Mouse (Mus musculus) intestine, embryonic 15.5 days (tissue): ENCODE measurements around the gene Aanat. TPM values are rescaled to one million over a fixed set of nuclear protein-coding genes. Genes with fewer than 3 reads are reported as not detected.
A peak's percentile ranks its signal among the peaks of the same experiment; 100 is the strongest.

Source experiments
- ATAC-seq: fragments of 200-750 bp; cut with Nextera tagmentation; 2 replicates; pipeline ENCODE4 v1.8.0; 2017; ENCODE audit warnings: moderate TSS enrichment, moderate library complexity
- H3K27ac ChIP-seq: fragments of 300-500 bp; sonication (generic); 2 replicates; pipeline ENCODE4 v1.5.1; 2015; ENCODE audit warnings: mild to moderate bottlenecking, inconsistent platforms
- H3K27me3 ChIP-seq: fragments of 300-500 bp; sonication (generic); replicated peaks from 2 replicates; pipeline ENCODE4 v1.6.1; 2015; ENCODE audit warnings: inconsistent platforms
- H3K36me3 ChIP-seq: fragments of 300-500 bp; sonication (generic); 2 replicates; pipeline ENCODE4 v1.6.1; 2015; ENCODE audit warnings: inconsistent platforms
- H3K4me1 ChIP-seq: fragments of 300-500 bp; sonication (generic); replicated peaks from 2 replicates; pipeline ENCODE4 v1.6.1; 2015; ENCODE audit warnings: inconsistent platforms
- H3K4me2 ChIP-seq: fragments of 300-500 bp; sonication (generic); replicated peaks from 2 replicates; pipeline ENCODE4 v1.6.1; 2015; ENCODE audit warnings: mild to moderate bottlenecking, inconsistent platforms
- H3K4me3 ChIP-seq: fragments of 300-500 bp; sonication (generic); replicated peaks from 2 replicates; pipeline ENCODE4 v1.5.1; 2015; ENCODE audit warnings: inconsistent platforms
- H3K9ac ChIP-seq: fragments of 300-500 bp; sonication (generic); 2 replicates; pipeline ENCODE4 v1.6.1; 2015; ENCODE audit warnings: inconsistent platforms
- H3K9me3 ChIP-seq: fragments of 300-500 bp; sonication (generic); 2 replicates; pipeline ENCODE4 v1.6.1; 2016; ENCODE audit warnings: inconsistent platforms
- WGBS: fragments of 180-500 bp; shearing (Covaris S2); methylation state at CpG from one replicate; pipeline ENCODE4 v1.1.7; 2015; 5-methylcytosine and 5-hydroxymethylcytosine counted together
- polyA plus RNA-seq: library from polyadenylated mRNA; unstranded; fragments of >200 nt; fragmentation: Nextera tagmentation; extraction: Ambion mirVana; gene quantifications from 2 replicates; pipeline ENCODE4 v1.2.1, GENCODE M21; 2015

Gene Aanat
- not detected in 2 replicates for polyA plus RNA-seq

- Histone ChIP-seq H3K4me3 (no peak within 1 kb of the TSS), H3K4me1 (no peaks in the 10 kb centered on the region), H3K9ac (no peak within 1 kb of the TSS), H3K36me3 (no peaks in the 10 kb centered on the region), H3K9me3 (no peaks in the 10 kb centered on the region), H3K27ac (no peak within 1 kb of the TSS), H3K27me3 (no peaks in the 10 kb centered on the region), H3K4me2 (0 out of 2 replicates have a peak within 1 kb of the TSS, but pooled peaks have one; percentile 2)
- WGBS = 65% methylated on average over 5 of the region's 5 CpGs
- ATAC-seq = no peak
Observed at GRCm38 (mm10) chr11:116586310-116586709, at the start of gene Aanat. Gene Aanat (plus strand): TSS chr11:116586432.

- no peak for ATAC-seq
- H3K4me2 ChIP-seq = no peak overlapping the region
- no peak overlapping the region for H3K9ac ChIP-seq
- 88% methylated on average over 7 of the region's 7 CpGs for WGBS
- no peak overlapping the region for H3K27ac ChIP-seq
- peaks cover 24% of the 10 kb centered on the region for H3K4me1 ChIP-seq
- H3K27me3 ChIP-seq = peaks cover 21% of the 10 kb centered on the region
- peaks cover 19% of the 10 kb centered on the region for H3K36me3 ChIP-seq
- H3K9me3 ChIP-seq = no peaks in the 10 kb centered on the region
- no peak overlapping the region for H3K4me3 ChIP-seq
Observed at GRCm38 (mm10) chr11:116536685-116537084, 49.5 kb upstream of the Aanat start.

GRCm38 (mm10) chr11:116537388-116537787 is 48.8 kb upstream of the Aanat start:
- no peak for ATAC-seq
- 83% methylated on average over 5 of the region's 5 CpGs for WGBS

GRCm38 (mm10) chr11:116538142-116538735 is 48.0 kb upstream of the Aanat start:
- WGBS = 84% methylated on average over 12 of the region's 12 CpGs
- Histone ChIP-seq H3K4me3 (no peak overlapping the region), H3K27ac (no peak overlapping the region), H3K9ac (no peak overlapping the region), H3K4me1 (peaks cover 9% of the 10 kb centered on the region), H3K36me3 (peaks cover 33% of the 10 kb centered on the region), H3K27me3 (peaks cover 9% of the 10 kb centered on the region), H3K4me2 (no peak overlapping the region), H3K9me3 (no peaks in the 10 kb centered on the region)
- ATAC-seq = no peak

More at GRCm38 (mm10) chr11:116537388-116537787, 48.8 kb upstream of the Aanat start:
- Histone ChIP-seq H3K4me1 (peaks cover 17% of the 10 kb centered on the region), H3K9me3 (no peaks in the 10 kb centered on the region), H3K27ac (no peak overlapping the region), H3K4me2 (no peak overlapping the region), H3K36me3 (peaks cover 26% of the 10 kb centered on the region), H3K4me3 (no peak overlapping the region), H3K27me3 (peaks cover 18% of the 10 kb centered on the region), H3K9ac (no peak overlapping the region)

- no peaks in the 10 kb centered on the region for H3K9me3 ChIP-seq
- H3K27ac ChIP-seq = no peak overlapping the region
- H3K27me3 ChIP-seq = no peaks in the 10 kb centered on the region
- H3K4me1 ChIP-seq = no peaks in the 10 kb centered on the region
- peaks cover 51% of the 10 kb centered on the region for H3K36me3 ChIP-seq
- WGBS = 91% methylated on average over 11 of the region's 11 CpGs
- ATAC-seq = no peak
- no peak overlapping the region for H3K4me3 ChIP-seq
- no peak overlapping the region for H3K4me2 ChIP-seq
- H3K9ac ChIP-seq = no peak overlapping the region
Observed at GRCm38 (mm10) chr11:116541183-116541582, 45.0 kb upstream of the Aanat start.

- H3K36me3 ChIP-seq = peaks cover 53% of the 10 kb centered on the region
- H3K4me3 ChIP-seq = no peak overlapping the region
- no peaks in the 10 kb centered on the region for H3K4me1 ChIP-seq
- H3K9me3 ChIP-seq = no peaks in the 10 kb centered on the region
- ATAC-seq = no peak; the same call in 1 of the 2 replicates
- H3K27me3 ChIP-seq = no peaks in the 10 kb centered on the region
- H3K4me2 ChIP-seq = no peak overlapping the region
- H3K9ac ChIP-seq = no peak overlapping the region
- H3K27ac ChIP-seq = no peak overlapping the region
- 84% methylated on average over 4 of the region's 4 CpGs for WGBS
Observed at GRCm38 (mm10) chr11:116543110-116543509, 43.1 kb upstream of the Aanat start.

- no peak overlapping the region for H3K27ac ChIP-seq
- H3K9ac ChIP-seq = no peak overlapping the region
- peaks cover 27% of the 10 kb centered on the region for H3K36me3 ChIP-seq
- WGBS = 78% methylated on average over 17 of the region's 17 CpGs
- H3K9me3 ChIP-seq = no peaks in the 10 kb centered on the region
- no peak overlapping the region for H3K4me3 ChIP-seq
- no peak for ATAC-seq
- no peaks in the 10 kb centered on the region for H3K27me3 ChIP-seq
- no peak overlapping the region for H3K4me2 ChIP-seq
- H3K4me1 ChIP-seq = peaks cover 15% of the 10 kb centered on the region
Observed at GRCm38 (mm10) chr11:116547296-116548060, 38.8 kb upstream of the Aanat start.

GRCm38 (mm10) chr11:116548780-116549179 is 37.5 kb upstream of the Aanat start:
- no peaks in the 10 kb centered on the region for H3K27me3 ChIP-seq
- 98% methylated on average over 9 of the region's 9 CpGs for WGBS
- no peak overlapping the region for H3K9ac ChIP-seq
- no peak for ATAC-seq
- H3K4me2 ChIP-seq = no peak overlapping the region
- H3K36me3 ChIP-seq = peaks cover 15% of the 10 kb centered on the region
- H3K4me1 ChIP-seq = peaks cover 15% of the 10 kb centered on the region
- H3K27ac ChIP-seq = no peak overlapping the region
- no peak overlapping the region for H3K4me3 ChIP-seq
- no peaks in the 10 kb centered on the region for H3K9me3 ChIP-seq

GRCm38 (mm10) chr11:116549273-116550038 is 36.8 kb upstream of the Aanat start:
- no peak overlapping the region for H3K9ac ChIP-seq
- peaks cover 18% of the 10 kb centered on the region for H3K4me1 ChIP-seq
- no peaks in the 10 kb centered on the region for H3K27me3 ChIP-seq
- H3K36me3 ChIP-seq = peaks cover 9% of the 10 kb centered on the region
- no peak overlapping the region for H3K4me3 ChIP-seq
- H3K27ac ChIP-seq = no peak overlapping the region
- no peak; the same call in 1 of the 2 replicates for ATAC-seq
- 85% methylated on average over 11 of the region's 11 CpGs for WGBS
- H3K4me2 ChIP-seq = no peak overlapping the region
- H3K9me3 ChIP-seq = no peaks in the 10 kb centered on the region

- no peak overlapping the region for H3K4me2 ChIP-seq
- H3K27ac ChIP-seq = 0 out of 2 replicates have a peak overlapping the region, but pooled peaks have one; percentile 19
- no peak overlapping the region for H3K4me3 ChIP-seq
- no peaks in the 10 kb centered on the region for H3K9me3 ChIP-seq
- H3K27me3 ChIP-seq = no peaks in the 10 kb centered on the region
- no peak for ATAC-seq
- 0 out of 2 replicates have a peak overlapping the region, but pooled peaks have one; percentile 18 for H3K9ac ChIP-seq
- 38% methylated on average over 7 of the region's 7 CpGs for WGBS
- peaks cover 21% of the 10 kb centered on the region for H3K4me1 ChIP-seq
- H3K36me3 ChIP-seq = peaks cover 2% of the 10 kb centered on the region
Observed at GRCm38 (mm10) chr11:116550748-116551147, 35.5 kb upstream of the Aanat start.

GRCm38 (mm10) chr11:116552194-116552593 is 34.0 kb upstream of the Aanat start:
- H3K4me3 ChIP-seq = no peak overlapping the region
- no peak overlapping the region for H3K27ac ChIP-seq
- no peaks in the 10 kb centered on the region for H3K27me3 ChIP-seq
- no peaks in the 10 kb centered on the region for H3K9me3 ChIP-seq
- ATAC-seq = no peak
- WGBS = 52% methylated on average over 1 of the region's 1 CpGs
- H3K4me2 ChIP-seq = no peak overlapping the region
- H3K9ac ChIP-seq = no peak overlapping the region
- H3K4me1 ChIP-seq = peaks cover 24% of the 10 kb centered on the region
- H3K36me3 ChIP-seq = no peaks in the 10 kb centered on the region
